Mouse (Mus musculus) lung, postnatal 0 days (tissue): ENCODE data around the gene Tnfrsf13c.

ENCODE experiments used
- CTCF ChIP-seq: IDR thresholded peaks from 2 replicates; pipeline ENCODE4 v1.5.1; 2016; ENCODE audit warnings: antibody characterized with exemption, mild to moderate bottlenecking
- EP300 ChIP-seq: IDR thresholded peaks from 2 replicates; pipeline ENCODE4 v1.6.1; 2016; ENCODE audit warnings: antibody characterized with exemption, mild to moderate bottlenecking, control low read depth

- TF ChIP-seq CTCF (no peak), EP300 (no peak)
Measured at GRCm38 (mm10) chr15:82175091-82175490, 49.1 kb downstream of the Tnfrsf13c start.
